Mouse (Mus musculus) cortical plate, adult 2 months (tissue): ENCODE measurements around the gene Gpr183.

Source experiments
- CTCF ChIP-seq: fragments of 200-500 bp; IDR thresholded peaks from 2 replicates; pipeline ENCODE4 v1.5.1; 2011; ENCODE audit warnings: mild to moderate bottlenecking, control low read depth, low read length; ENCODE audit not compliant: insufficient read depth; ENCODE audit errors: extremely low read depth
- POLR2A ChIP-seq: fragments of 200-500 bp; IDR thresholded peaks from 2 replicates; pipeline ENCODE4 v1.6.1; 2011; ENCODE audit warnings: mild to moderate bottlenecking, low read length, control low read depth; ENCODE audit not compliant: insufficient read depth; ENCODE audit errors: extremely low read depth

DNA sequence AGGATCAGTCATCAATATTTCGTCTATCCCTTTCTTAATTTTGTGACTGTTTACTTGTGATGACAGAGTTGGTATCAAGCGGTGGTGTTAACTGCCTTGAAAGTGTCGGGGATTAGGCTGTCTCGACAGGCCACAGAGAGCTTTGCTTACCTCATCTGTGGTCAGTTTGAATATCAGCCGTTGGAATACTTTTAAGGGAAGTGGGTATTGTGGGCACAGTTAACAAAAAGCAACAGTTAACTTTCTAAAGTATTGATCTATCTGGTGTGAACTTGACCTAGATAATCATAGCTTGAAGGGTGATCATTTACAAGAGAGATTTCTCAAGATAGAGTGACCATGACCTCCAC is 30.4 kb downstream of the Gpr183 start:
- no peak for TF ChIP-seq POLR2A
- TF ChIP-seq CTCF: no peak
